In genomic region chr4:63359861-63360260, GRCm38 (mm10) we compare ENCODE assay signal across 32 mouse cellular contexts. TPM values are rescaled to one million over a fixed set of nuclear protein-coding genes. Genes with fewer than 3 reads are reported as not detected.
A peak's percentile ranks its signal among the peaks of the same experiment; 100 is the strongest.
DNase-seq lines count a peak whose midpoint lies in the region; ATAC-seq lines count a peak whose summit lies in the region.
"Had no signal": no experiment of that assay in that cellular context is flagged by ENCODE, and none has a peak within 500 bp of the region (broad histone marks: within the 10 kb centered on the region; RNA-seq: fewer than 3 reads in every experiment).

No protein-coding gene starts in this region.

- no peaks in the 10 kb centered on the region for H3K9me3 ChIP-seq in hindbrain, embryonic 12.5 days (replicated peaks)
- H3K9me3 ChIP-seq in hindbrain, embryonic 14.5 days (ENCODE audit: control insufficient read depth, low read length) = no peaks in the 10 kb centered on the region
- H3K9me3 ChIP-seq in midbrain, embryonic 11.5 days (ENCODE audit: control insufficient read depth, low read length) = no peaks in the 10 kb centered on the region
- no peaks in the 10 kb centered on the region for H3K9me3 ChIP-seq in midbrain, embryonic 13.5 days
- H3K9me3 ChIP-seq: embryonic facial prominence, embryonic 12.5 days; heart, embryonic 12.5 days; limb, embryonic 10.5 days; limb, embryonic 15.5 days; lung, embryonic 15.5 days; midbrain, embryonic 12.5 days; stomach, embryonic 15.5 days had no signal

- no peak overlapping the region for H3K9ac ChIP-seq in hindbrain, embryonic 12.5 days
- H3K9ac ChIP-seq in hindbrain, embryonic 14.5 days = no peak overlapping the region
- H3K9ac ChIP-seq in midbrain, embryonic 11.5 days (ENCODE audit: low read length) = no peak overlapping the region
- no peak overlapping the region for H3K9ac ChIP-seq in midbrain, embryonic 13.5 days (replicated peaks)
- H3K9ac ChIP-seq: embryonic facial prominence, embryonic 12.5 days; heart, embryonic 12.5 days; limb, embryonic 15.5 days; lung, embryonic 15.5 days; midbrain, embryonic 12.5 days; stomach, embryonic 15.5 days had no signal

- H3K4me1 ChIP-seq in hindbrain, embryonic 12.5 days = 0 out of 2 replicates have a peak, but pooled peaks cover 2% of the 10 kb centered on the region
- H3K4me1 ChIP-seq in hindbrain, embryonic 14.5 days (replicated peaks; ENCODE audit: control insufficient read depth, insufficient read depth, low read length) = no peaks in the 10 kb centered on the region
- H3K4me1 ChIP-seq in midbrain, embryonic 11.5 days (ENCODE audit: control insufficient read depth, insufficient read depth, low read length) = no peaks in the 10 kb centered on the region
- H3K4me1 ChIP-seq in midbrain, embryonic 13.5 days (replicated peaks) = 0 out of 2 replicates have a peak, but pooled peaks cover 4% of the 10 kb centered on the region
- H3K4me1 ChIP-seq: embryonic facial prominence, embryonic 12.5 days; lung, embryonic 15.5 days; midbrain, embryonic 12.5 days had no signal

- WGBS in hindbrain, embryonic 12.5 days = 72% methylated on average over 6 of the region's 6 CpGs
- 67% methylated on average over 6 of the region's 6 CpGs for WGBS in hindbrain, embryonic 14.5 days
- WGBS in midbrain, embryonic 11.5 days = 77% methylated on average over 6 of the region's 6 CpGs
- 75% methylated on average over 6 of the region's 6 CpGs for WGBS in midbrain, embryonic 13.5 days

- H3K27me3 ChIP-seq in hindbrain, embryonic 12.5 days = no peaks in the 10 kb centered on the region
- no peaks in the 10 kb centered on the region for H3K27me3 ChIP-seq in hindbrain, embryonic 14.5 days (ENCODE audit: control insufficient read depth, insufficient read depth, low read length)
- no peaks in the 10 kb centered on the region for H3K27me3 ChIP-seq in midbrain, embryonic 11.5 days (ENCODE audit: control insufficient read depth, insufficient read depth, low read length)
- H3K27me3 ChIP-seq in midbrain, embryonic 13.5 days = no peaks in the 10 kb centered on the region
- H3K27me3 ChIP-seq: CH12.LX; embryonic facial prominence, embryonic 12.5 days; heart, embryonic 12.5 days; limb, embryonic 15.5 days; lung, embryonic 15.5 days; midbrain, embryonic 12.5 days; stomach, embryonic 15.5 days had no signal

- DNase-seq in hindbrain, embryonic 14.5 days (ENCODE audit: low spot score) = no peak
- peak; percentile 76 for DNase-seq in midbrain, embryonic 11.5 days (ENCODE audit: low spot score, missing footprints)
- peak; percentile 46 for DNase-seq in adipocyte (ENCODE audit: low spot score)
- peak; percentile 9 for DNase-seq in naive thymus-derived CD4-positive, alpha-beta T cell, adult 2 months (ENCODE audit: low read depth)
- DNase-seq in ovary, postnatal 36 days (ENCODE audit: low spot score) = no peak
- DNase-seq: adrenal gland, adult 8-10 months; B cell, adult 2 months; cerebellum, adult 11 months; cerebellum, adult 9-11 months; embryo, embryonic 11 days; heart, adult 2 months; heart, postnatal 4 days; kidney, adult 9 months; kidney, postnatal 10 days; layer of hippocampus, postnatal 36 days; lung, postnatal 36 days; right cerebral cortex, postnatal 25 days had no signal

- no peaks in the 10 kb centered on the region for H3K36me3 ChIP-seq in hindbrain, embryonic 12.5 days
- no peaks in the 10 kb centered on the region for H3K36me3 ChIP-seq in hindbrain, embryonic 14.5 days (replicated peaks; ENCODE audit: control insufficient read depth, insufficient read depth)
- H3K36me3 ChIP-seq in midbrain, embryonic 11.5 days (ENCODE audit: control insufficient read depth, insufficient read depth, low read length) = no peaks in the 10 kb centered on the region
- no peaks in the 10 kb centered on the region for H3K36me3 ChIP-seq in midbrain, embryonic 13.5 days
- H3K36me3 ChIP-seq: embryonic facial prominence, embryonic 12.5 days; heart, embryonic 12.5 days; limb, embryonic 10.5 days; limb, embryonic 15.5 days; lung, embryonic 15.5 days; midbrain, embryonic 12.5 days; stomach, embryonic 15.5 days had no signal

- H3K4me3 ChIP-seq in hindbrain, embryonic 12.5 days = no peak overlapping the region
- H3K4me3 ChIP-seq in hindbrain, embryonic 14.5 days (replicated peaks; ENCODE audit: low read length) = no peak overlapping the region
- no peak overlapping the region for H3K4me3 ChIP-seq in midbrain, embryonic 11.5 days (ENCODE audit: low read depth, low read length)
- no peak overlapping the region for H3K4me3 ChIP-seq in midbrain, embryonic 13.5 days (replicated peaks)
- H3K4me3 ChIP-seq: embryonic facial prominence, embryonic 12.5 days; heart, adult 2 months; heart, embryonic 12.5 days; limb, embryonic 10.5 days; limb, embryonic 15.5 days; lung, embryonic 15.5 days; midbrain, embryonic 12.5 days; stomach, embryonic 15.5 days had no signal

- no peak overlapping the region for H3K27ac ChIP-seq in hindbrain, embryonic 12.5 days
- no peak overlapping the region for H3K27ac ChIP-seq in hindbrain, embryonic 14.5 days
- H3K27ac ChIP-seq in midbrain, embryonic 11.5 days (ENCODE audit: low read depth, low read length) = no peak overlapping the region
- H3K27ac ChIP-seq in midbrain, embryonic 13.5 days = no peak overlapping the region
- H3K27ac ChIP-seq: embryonic facial prominence, embryonic 12.5 days; heart, adult 2 months; limb, embryonic 10.5 days; limb, embryonic 15.5 days; lung, embryonic 15.5 days; midbrain, embryonic 12.5 days; stomach, embryonic 15.5 days had no signal

- ATAC-seq in hindbrain, embryonic 12.5 days (ENCODE audit: low FRiP score) = peak; percentile 31; the same call in 1 of the 2 replicates
- ATAC-seq in hindbrain, embryonic 14.5 days (ENCODE audit: low FRiP score) = no peak
- ATAC-seq in midbrain, embryonic 11.5 days (ENCODE audit: low FRiP score) = peak; percentile 35; the same call in 1 of the 2 replicates
- no peak for ATAC-seq in midbrain, embryonic 13.5 days
- ATAC-seq: activated CD4-positive, CD25-positive, alpha-beta regulatory T cell, adult 4 months; forebrain, embryonic 14.5 days; intestine, postnatal 0 days had no signal

- no peak overlapping the region for H3K4me2 ChIP-seq in hindbrain, embryonic 12.5 days (replicated peaks)
- no peak overlapping the region for H3K4me2 ChIP-seq in hindbrain, embryonic 14.5 days (replicated peaks)
- no peak overlapping the region for H3K4me2 ChIP-seq in midbrain, embryonic 11.5 days
- H3K4me2 ChIP-seq in midbrain, embryonic 13.5 days (replicated peaks) = no peak overlapping the region
- H3K4me2 ChIP-seq: embryonic facial prominence, embryonic 12.5 days; heart, embryonic 12.5 days; limb, embryonic 15.5 days; lung, embryonic 15.5 days; midbrain, embryonic 12.5 days; stomach, embryonic 15.5 days had no signal

RNA-seq across cellular contexts. Expression of gene Orm2, which starts 2.4 kb away (rescaled TPM):
- polyA plus RNA-seq in hindbrain, embryonic 12.5 days (2016; fragmentation: Nextera tagmentation; extraction: Ambion mirVana) = not detected in 2 replicates
- not detected in 2 replicates for polyA plus RNA-seq in hindbrain, embryonic 14.5 days (2014; fragmentation: Nextera tagmentation; extraction: Ambion mirVana)
- not detected in 2 replicates for polyA plus RNA-seq in midbrain, embryonic 11.5 days (2014; fragmentation: Nextera tagmentation; extraction: Ambion mirVana)
- not detected in 2 replicates for polyA plus RNA-seq in midbrain, embryonic 13.5 days (2015; fragmentation: Nextera tagmentation; extraction: Ambion mirVana)
- polyA plus RNA-seq: embryonic facial prominence, embryonic 12.5 days; forebrain, embryonic 14.5 days; frontal cortex, adult 2 months; heart, adult 2 months; heart, embryonic 12.5 days; heart, postnatal 0 days; intestine, postnatal 0 days; limb, embryonic 10.5 days; lung, embryonic 15.5 days; midbrain, embryonic 12.5 days; stomach, embryonic 15.5 days had no signal

RNA-seq across cellular contexts. Expression of gene Orm3, which starts 3.9 kb away (rescaled TPM):
- polyA plus RNA-seq in hindbrain, embryonic 12.5 days (2016; fragmentation: Nextera tagmentation; extraction: Ambion mirVana) = not detected in 2 replicates
- not detected in 2 replicates for polyA plus RNA-seq in hindbrain, embryonic 14.5 days (2014; fragmentation: Nextera tagmentation; extraction: Ambion mirVana)
- polyA plus RNA-seq in midbrain, embryonic 11.5 days (2014; fragmentation: Nextera tagmentation; extraction: Ambion mirVana) = not detected in 2 replicates
- not detected in 2 replicates for polyA plus RNA-seq in midbrain, embryonic 13.5 days (2015; fragmentation: Nextera tagmentation; extraction: Ambion mirVana)
- polyA plus RNA-seq: embryonic facial prominence, embryonic 12.5 days; forebrain, embryonic 14.5 days; frontal cortex, adult 2 months; heart, adult 2 months; heart, embryonic 12.5 days; heart, postnatal 0 days; intestine, postnatal 0 days; limb, embryonic 10.5 days; limb, embryonic 15.5 days; lung, embryonic 15.5 days; midbrain, embryonic 12.5 days; stomach, embryonic 15.5 days had no signal

RNA-seq across cellular contexts. Expression of gene Orm1, which starts 15.5 kb away (rescaled TPM):
- polyA plus RNA-seq in hindbrain, embryonic 12.5 days (2016; fragmentation: Nextera tagmentation; extraction: Ambion mirVana) = not detected in 2 replicates
- not detected in 2 replicates for polyA plus RNA-seq in hindbrain, embryonic 14.5 days (2014; fragmentation: Nextera tagmentation; extraction: Ambion mirVana)
- not detected in 2 replicates for polyA plus RNA-seq in midbrain, embryonic 11.5 days (2014; fragmentation: Nextera tagmentation; extraction: Ambion mirVana)
- not detected in 2 replicates for polyA plus RNA-seq in midbrain, embryonic 13.5 days (2015; fragmentation: Nextera tagmentation; extraction: Ambion mirVana)
- polyA plus RNA-seq: activated CD4-positive, CD25-positive, alpha-beta regulatory T cell, adult 4 months; embryonic facial prominence, embryonic 12.5 days; forebrain, embryonic 14.5 days; heart, embryonic 12.5 days; heart, postnatal 0 days; intestine, postnatal 0 days; limb, embryonic 10.5 days; lung, embryonic 15.5 days; midbrain, embryonic 12.5 days had no signal

RNA-seq across cellular contexts. Expression of gene Akna, which starts 43.3 kb away (rescaled TPM):
- polyA plus RNA-seq in hindbrain, embryonic 12.5 days (2016; fragmentation: Nextera tagmentation; extraction: Ambion mirVana) = 10.4 and 10.9 TPM in 2 replicates
- 3.9 and 4.6 TPM in 2 replicates for polyA plus RNA-seq in hindbrain, embryonic 14.5 days (2014; fragmentation: Nextera tagmentation; extraction: Ambion mirVana)
- 7.0 and 9.1 TPM in 2 replicates for polyA plus RNA-seq in midbrain, embryonic 11.5 days (2014; fragmentation: Nextera tagmentation; extraction: Ambion mirVana)
- polyA plus RNA-seq in midbrain, embryonic 13.5 days (2015; fragmentation: Nextera tagmentation; extraction: Ambion mirVana) = 10.7 and 11.8 TPM in 2 replicates

Comparison
In these comparisons a context has a peak if more than half of its experiments do, and no peak if none do; other contexts are left out.
1. ATAC-seq: peak in hindbrain, embryonic 12.5 days (single experiment) and midbrain, embryonic 11.5 days (single experiment); none in hindbrain, embryonic 14.5 days (single experiment) and midbrain, embryonic 13.5 days (single experiment).
2. DNase-seq: peak in midbrain, embryonic 11.5 days (single experiment), adipocyte (single experiment) and naive thymus-derived CD4-positive, alpha-beta T cell, adult 2 months (single experiment); none in hindbrain, embryonic 14.5 days (single experiment) and ovary, postnatal 36 days (single experiment).